Mouse (Mus musculus) heart, postnatal 25 days (tissue): ENCODE measurements around the gene Toe1. TPM values are rescaled to one million over a fixed set of nuclear protein-coding genes. Genes with fewer than 3 reads are reported as not detected.
"Not testable (repeated sequence)": the region's sequence is repeated elsewhere in the genome, so short reads cannot be mapped to it uniquely, and the experiment has no call there.

Experiments
- DNase-seq: peaks from one replicate; pipeline ENCODE4 v3.0.0; 2022; ENCODE audit warnings: low spot score
- intact Hi-C: fragments of 180-260 bp; cut with DNase I; formaldehyde crosslinking; loops from one replicate; pipeline ENCODE4 v1.15.1; 2025
- total RNA-seq, 2 experiments: library from RNA; stranded (reverse); gene quantifications; 2 replicates each; pipeline ENCODE4 v1.2.3; 2021

Gene Toe1
- 1 to 10 TPM; 6.9 to 8.2 TPM for total RNA-seq

DNA sequence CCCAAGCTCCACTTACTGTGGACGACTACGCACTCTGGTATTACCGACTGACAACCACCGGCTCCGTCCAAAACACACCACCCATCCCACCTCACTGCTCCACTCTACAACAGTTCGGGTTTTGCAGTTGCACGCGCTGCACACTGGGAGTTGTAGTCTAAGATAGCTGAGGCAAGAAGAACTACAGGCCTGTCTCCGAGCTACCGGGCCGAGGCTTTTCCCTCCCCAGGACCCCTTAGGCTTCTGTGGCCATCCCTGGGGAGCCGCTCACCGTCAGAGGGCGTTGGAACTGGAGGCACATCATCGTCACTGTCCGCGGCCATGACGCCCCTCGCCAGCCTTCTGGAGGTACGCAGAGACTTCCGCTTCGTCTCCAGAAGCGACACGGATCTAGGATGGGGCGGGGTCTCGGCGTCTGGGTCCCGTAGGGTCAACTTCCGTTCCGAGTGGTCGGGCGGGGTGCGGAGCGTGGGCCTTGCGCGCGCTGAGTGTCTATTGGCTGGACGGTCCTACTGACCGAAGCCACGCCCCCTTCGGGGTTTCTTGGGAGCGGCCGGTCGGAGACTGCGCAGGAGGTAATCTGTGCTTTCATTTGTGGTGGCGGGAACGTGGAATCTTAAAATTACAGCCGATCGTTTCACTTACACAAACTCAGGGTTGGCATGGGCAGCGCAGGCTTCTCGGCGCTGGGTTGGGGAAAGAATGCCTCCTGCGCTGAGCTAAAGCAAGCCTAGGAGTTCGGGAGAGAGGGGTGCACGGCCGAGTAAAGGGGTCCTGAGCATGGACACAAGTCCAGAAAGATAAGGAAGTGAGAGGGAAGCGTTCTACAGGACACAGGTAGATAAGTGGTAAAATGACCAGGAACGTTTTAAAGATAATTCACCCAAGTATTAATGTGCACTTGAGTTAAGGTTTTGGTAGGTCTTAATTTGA lies at the start of gene Toe1, which contains the start of gene Mutyh:
Gene Toe1 (minus strand): TSS at position 444 of the 933 bp plus-strand sequence.
Gene Mutyh (plus strand): TSS at position 527 of the 933 bp plus-strand sequence.
- peak; percentile 90 for DNase-seq
- intact Hi-C loops, result loop anchor here (5.0 kb wide), 1 partner anchor 185 kb away; the partner anchor contains the start of gene Urod

DNA sequence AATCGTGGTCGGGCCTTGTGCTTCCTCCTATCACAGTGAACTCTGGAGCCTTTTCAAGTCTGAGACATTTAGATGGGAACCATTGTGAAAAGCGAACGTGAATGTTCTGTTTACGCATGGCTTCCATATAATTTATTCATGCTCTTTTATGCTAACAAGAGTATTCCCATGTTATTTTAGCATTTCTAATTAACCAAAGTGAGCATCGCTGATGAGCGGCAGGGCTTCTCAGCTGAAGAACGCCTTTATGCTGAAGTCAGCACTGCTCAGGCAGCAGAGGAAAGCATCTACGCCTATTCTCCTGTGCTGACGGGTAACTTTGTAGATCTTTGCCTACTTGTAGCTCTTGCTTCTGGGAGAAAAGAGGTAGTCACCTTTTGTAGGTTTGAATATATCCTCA lies 49.8 kb upstream of the Toe1 start:
- DNase-seq, result no peak
- intact Hi-C loops, result no loop called here

DNA sequence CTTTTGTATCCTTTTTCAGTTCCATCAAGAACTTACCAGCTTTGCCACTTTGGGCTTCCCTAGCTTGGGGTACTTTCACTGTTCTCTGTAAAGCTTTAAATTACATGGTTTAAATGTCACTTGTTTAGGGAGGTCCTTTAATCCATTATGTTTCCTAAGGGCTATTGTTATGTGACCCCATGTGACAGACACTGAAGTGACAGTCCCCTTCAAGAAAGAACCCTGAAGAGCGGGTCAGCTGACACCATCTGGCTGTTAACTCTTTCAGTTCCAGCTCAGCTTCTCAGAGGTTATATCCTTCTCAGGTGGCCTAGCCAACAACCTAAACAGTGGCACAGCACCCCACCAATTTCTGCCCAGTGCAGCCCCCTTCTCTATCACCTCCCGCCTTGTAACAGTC lies 46.8 kb upstream of the Toe1 start:
- no peak for DNase-seq

DNA sequence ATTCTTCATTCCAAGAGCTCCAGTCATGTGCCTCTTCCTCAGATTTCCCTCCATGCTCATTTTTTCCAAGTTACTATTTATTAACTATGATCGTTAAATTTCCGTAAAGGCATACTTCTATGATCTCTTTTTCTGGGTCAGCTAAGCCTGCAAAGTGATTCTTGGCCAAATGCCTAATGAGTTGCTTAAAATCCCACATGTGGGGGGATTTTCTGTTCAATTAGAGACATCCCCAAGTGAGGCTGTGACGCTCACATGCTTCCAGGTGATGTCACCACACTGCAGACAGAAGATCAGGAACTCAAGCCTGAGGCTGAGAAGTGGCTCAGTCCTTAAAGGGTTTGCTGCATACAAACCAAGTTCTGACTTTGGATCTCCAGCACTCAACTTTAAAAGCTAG lies 42.5 kb upstream of the Toe1 start:
- no peak for DNase-seq
- intact Hi-C loops, result loop anchor here (5.0 kb wide), 1 partner anchor 107 kb away; no protein-coding TSS in a partner anchor

More for the DNA sequence above, 46.8 kb upstream of the Toe1 start:
- intact Hi-C loops, result no loop called here

DNA sequence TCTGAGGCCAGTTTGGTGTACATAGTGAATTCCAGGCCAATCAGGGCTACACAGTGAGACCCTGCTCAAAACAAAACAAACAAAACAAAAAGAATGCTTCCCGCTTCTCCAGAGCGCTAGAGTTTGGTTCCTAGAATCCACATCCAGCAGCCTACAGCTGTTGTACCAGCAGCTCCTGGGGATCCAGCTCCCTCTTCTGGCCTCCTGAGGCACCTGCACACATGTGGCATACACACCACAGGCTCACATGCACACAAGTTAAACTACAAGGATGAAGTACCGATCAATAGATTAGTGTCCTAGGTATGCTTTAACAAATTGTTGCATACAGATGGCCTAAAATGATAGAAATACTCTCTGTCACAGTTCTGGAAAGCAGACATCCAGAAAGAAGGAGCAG lies 36.9 kb upstream of the Toe1 start:
- DNase-seq, result no peak
- intact Hi-C loops, result no loop called here

DNA sequence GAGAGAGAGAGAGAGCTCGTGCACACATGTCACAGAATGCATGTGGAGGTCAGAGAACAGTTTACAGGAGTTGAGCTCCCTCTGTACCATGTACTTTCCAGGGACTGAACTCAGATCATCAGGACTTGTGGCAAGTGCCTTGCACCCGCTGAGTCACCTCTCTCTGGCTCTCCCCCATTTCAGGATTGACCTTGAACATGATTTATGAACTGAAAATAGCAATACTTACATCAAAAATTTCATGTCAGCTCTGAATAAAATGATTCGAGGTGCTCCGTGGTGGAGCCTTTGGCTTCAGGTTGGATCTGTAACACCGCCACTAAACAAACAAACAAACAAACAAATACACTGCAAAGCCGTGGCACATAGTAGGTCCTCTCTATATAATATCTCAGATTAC lies 33.4 kb upstream of the Toe1 start:
- intact Hi-C loops, result no loop called here
- DNase-seq, result no peak

DNA sequence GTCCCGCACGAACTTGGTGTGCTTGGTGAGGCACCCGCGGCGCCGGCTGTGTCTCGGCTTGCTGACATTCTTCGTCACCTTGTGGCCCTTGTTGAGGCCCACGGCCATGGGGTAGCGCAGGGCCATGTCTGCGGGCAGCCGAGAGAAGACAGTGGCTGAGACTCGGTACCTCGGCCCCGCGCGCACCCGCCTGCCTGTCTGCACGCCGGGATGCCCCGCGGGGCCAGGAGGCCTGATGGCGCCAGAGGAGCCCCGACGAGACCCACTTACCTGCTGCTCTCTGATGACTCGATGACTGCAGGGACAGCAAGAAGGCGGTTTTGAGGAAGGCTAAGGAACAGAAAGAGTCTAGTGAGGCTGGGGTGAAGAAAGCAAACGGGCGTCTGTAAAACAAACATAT lies 32.7 kb upstream of the Toe1 start:
- DNase-seq, intact Hi-C loops: not testable (repeated sequence)

DNA sequence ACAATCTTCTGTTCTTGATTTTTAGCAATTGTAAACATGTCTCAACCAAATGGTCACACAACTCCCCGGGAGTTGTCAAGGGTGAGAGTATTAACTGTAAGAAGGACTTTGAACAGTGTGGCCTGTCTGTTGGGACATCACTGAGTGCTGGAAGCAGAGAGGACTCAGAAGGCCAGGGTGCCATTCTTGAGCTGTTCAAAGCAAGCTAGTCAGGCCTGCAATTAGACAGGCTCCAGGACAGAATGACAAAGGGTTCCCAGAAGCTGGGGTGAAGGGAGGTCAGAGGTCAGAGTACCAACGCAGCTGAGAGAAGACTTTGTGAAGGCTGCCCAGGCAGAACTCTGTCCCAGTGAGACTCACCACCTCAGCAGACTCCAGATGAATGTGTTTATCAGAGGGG lies 31.6 kb upstream of the Toe1 start:
- intact Hi-C loops, result no loop called here
- no peak for DNase-seq

DNA sequence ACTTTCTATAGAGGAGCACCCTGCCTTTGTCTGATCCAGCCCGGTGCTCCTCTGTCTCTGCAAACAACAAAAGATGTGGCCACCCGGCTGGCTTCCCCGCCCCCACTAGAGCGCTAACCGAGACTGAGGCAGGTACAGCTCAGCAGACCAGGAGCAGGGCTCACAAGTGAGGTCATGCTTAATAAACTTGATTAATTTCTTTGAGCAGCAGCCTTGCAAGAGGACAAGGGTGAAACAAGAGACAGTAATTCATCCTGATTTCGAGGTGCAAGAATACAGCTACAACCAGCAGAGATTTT lies 22.6 kb upstream of the Toe1 start:
- no peak for DNase-seq
- intact Hi-C loops, result no loop called here

DNA sequence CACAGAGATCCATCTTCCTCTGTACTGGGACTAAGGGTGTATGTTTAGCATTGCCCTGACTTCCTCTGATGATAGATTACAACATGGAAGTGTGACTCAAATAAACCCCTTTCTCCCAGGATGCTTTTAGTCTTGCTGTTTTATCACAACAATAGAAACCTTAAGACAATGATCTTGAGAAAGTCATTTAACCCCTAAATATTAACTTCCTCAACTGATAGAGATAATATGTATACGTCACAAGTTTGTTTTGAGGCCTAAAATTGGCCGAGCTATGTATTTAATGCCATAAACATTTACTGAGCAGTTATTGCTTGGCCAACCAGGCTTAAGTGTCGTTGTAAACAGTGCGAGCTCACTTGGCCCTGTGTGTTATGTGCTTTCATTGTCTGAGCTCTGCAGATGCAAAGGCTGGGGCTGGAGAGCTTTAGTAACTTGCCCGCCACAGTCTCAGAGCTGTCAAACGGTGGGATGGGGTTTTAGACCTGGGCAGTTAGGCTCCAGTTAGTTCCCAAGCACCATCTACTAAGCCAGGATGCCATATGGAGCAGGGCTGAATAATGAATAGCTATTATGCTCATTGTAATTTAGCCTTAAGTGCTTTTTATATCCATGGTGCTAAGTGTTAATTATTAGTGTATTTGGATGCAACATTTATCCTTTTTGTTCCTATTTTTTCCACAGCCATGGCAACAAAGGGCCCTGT lies 22.1 kb upstream of the Toe1 start:
- intact Hi-C loops, result loop anchor here (2.0 to 5.0 kb wide), 2 partner anchors 161 to 308 kb away; no protein-coding TSS in a partner anchor
- no peak for DNase-seq

DNA sequence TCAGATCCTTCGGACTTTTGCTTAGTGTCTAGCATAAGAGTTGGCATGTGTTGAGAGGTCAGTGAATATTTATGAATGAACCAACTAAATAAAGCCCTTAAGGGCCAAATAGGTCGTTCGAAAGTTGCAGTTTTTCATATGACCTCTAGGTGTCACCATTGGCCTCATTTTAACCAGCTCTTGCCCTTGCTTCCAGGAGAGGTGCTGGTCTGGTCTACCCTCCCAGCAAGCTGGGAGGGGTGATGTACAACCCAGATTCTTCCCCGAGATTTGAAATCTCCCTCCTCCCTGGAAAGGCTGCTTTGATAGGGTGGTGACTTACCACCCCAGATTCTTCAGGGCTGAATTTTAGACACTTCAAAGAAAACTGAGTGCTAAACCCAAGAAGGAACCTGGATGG lies 20.4 kb upstream of the Toe1 start:
- intact Hi-C loops, result loop anchor here (2.0 to 5.0 kb wide), 2 partner anchors 163 to 309 kb away; no protein-coding TSS in a partner anchor
- no peak for DNase-seq

DNA sequence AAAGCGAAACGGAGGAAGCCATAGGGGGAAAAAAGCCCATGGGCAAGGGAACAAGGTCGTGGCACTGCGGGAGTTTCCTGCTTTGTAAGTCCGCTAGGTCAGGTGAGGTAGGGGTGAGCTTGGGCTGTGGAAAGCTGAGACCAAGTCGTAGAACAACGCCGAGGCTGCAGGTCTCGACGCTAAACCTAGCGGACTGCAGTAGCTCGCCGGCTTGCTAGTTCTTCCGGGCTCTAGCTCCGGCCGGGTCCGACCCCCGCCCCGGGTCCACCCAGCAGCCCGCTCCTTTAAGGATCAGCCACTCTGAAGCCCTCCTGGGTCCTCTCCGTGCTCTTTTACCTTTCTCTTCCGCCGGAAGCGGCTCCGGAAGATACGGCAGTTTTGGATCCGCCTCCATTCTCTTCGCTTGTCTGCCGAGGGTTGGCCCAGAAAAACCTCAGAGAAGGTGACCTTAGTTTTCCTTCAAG lies 17.1 kb upstream of the Toe1 start:
- DNase-seq, result peak; percentile 31
- intact Hi-C loops, result loop anchor here (5.0 kb wide), 1 partner anchor 313 kb away; no protein-coding TSS in a partner anchor

DNA sequence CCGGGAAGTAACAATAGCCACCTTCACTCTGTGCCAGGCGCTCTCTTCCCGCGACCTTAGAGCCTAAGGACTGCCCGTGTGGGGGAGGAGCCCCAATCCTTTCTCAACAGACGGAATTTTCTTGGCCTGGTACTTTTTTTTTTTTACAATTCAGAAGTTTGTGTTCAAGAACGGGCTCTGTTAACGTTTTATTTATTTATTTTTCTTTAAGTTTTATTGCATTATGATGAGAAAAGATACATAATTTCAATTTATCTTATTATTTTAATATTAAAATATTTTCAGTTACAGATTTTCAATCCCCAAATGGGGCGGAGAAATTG lies 14.2 kb upstream of the Toe1 start, which contains the start of gene Hpdl:
Gene Hpdl (minus strand): TSS at position 14 of the 323 bp plus-strand sequence.
- DNase-seq, result no peak
- intact Hi-C loops, result no loop called here

DNA sequence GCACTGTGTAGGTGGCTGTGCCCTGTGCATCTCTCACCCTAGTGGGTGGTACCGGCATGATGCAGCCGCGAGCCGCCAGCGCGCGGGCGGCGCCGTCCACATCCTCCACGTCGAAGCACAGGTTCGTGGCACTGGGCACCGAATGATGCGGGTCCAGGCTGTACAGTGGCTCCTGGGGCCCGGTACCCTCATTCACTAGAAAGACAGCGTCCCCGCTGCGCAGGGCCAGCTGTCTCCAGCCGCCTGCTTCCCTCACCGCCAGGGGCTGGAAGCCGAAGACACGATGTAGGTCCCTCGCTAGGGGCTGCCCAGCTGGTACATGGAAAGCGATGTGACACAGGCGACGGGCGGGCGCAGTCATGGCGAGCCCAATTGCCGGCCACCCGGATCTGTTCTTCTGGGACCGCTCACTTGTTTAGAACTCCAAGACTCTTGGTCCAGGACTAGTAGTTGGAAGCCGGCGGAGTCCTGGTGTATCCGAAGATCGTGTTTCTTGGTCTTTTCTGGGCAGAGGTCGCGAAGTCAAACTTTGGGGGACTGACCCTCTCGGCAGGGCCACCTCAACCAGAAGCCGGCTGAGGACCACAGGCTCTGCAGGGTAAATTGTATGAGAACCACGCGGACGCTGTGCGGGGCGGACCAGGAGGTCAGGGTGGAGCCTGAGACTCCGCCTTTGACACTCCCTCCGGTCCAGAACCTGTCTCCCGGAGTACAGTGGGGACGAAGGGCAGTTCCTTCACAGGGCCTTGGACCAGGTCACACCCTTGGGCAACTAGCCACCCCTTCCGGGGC lies 13.7 kb upstream of the Toe1 start:
- intact Hi-C loops, result no loop called here
- peak; percentile 61 for DNase-seq

DNA sequence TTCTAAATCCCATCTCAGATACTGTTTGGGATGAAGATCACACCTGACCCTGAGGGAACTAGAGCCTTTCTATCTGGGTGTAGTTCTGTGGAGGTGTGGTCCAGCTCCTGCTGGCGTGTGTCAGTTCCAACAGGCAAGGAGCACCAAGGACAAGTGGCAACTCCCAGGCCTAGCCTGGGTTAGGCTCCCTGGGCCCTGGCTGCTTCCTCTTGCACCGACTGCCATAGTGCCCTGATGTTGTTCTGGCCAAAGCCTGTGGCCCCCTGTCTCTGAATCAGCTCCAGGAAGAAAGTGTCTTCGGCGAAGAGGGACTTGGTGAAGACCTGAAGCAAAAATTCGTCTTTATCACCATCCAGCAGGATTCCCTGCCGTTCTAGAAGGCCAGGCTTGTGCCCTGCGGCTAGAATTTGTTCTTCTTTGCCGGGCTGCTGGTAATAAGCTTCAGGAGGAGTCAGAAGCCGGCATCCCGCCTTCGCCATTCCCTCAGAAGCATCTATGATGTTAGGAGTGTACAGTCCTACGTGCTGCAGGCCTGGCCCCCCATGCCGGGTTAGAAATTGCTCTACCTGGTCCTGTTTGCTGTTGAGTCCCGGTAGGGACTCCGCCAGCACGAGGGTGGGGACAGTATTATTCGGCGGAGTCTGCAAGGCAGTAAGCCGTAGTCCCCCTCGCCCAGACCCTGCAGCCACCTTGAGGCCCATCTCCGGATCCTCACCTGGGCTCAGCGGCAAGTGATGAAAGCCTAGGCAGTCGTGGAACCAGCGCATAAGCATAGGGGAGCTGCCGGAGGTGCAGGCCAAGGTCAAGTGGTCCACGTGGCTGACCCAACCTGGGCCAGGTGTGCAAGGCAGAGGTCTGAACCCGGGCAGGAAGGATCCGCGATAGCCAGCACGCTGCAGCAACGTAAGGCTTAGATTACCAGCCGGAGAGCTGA lies 12.8 kb upstream of the Toe1 start:
- no peak for DNase-seq

DNA sequence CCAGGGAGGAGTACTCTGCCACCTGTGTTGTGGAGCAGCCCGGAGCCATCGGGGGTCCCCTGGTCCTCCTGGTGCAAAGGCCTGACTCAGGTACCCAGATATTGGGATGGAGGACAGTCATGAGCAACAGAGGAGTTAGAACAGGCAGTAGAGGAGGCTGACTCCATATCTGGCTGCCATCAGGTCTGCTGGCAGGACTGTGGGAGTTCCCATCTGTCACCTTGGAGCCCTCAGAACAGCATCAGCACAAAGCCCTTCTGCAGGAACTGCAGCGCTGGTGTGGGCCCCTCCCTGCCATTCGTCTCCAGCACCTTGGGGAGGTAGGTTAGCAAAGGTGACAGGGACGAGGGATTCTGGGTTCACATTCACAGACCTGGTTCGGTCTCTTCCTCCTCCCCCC lies 10.0 kb upstream of the Toe1 start:
- intact Hi-C loops, result no loop called here
- DNase-seq, result no peak

More for the DNA sequence above, 12.8 kb upstream of the Toe1 start:
- intact Hi-C loops, result no loop called here

DNA sequence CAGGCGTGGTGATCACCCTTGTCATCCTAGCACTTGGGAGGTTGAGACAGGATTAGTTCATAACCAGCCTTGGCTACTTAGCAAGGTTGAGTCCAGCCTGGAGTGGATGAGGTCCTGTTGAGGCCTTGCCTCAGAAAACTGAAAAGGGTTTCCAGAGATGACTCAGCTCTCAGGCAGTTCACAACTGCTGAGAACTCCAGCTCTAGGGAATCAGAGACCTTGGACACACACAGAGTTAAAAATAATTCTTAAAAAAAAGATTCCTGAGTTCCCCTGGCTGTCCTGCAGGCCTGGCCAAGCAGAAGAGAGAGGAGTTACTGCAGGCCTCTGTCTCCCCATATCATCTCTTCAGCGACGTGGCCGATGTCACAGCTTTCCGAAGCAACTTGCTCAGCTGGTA lies 7.8 kb upstream of the Toe1 start:
- intact Hi-C loops, result no loop called here
- no peak for DNase-seq

DNA sequence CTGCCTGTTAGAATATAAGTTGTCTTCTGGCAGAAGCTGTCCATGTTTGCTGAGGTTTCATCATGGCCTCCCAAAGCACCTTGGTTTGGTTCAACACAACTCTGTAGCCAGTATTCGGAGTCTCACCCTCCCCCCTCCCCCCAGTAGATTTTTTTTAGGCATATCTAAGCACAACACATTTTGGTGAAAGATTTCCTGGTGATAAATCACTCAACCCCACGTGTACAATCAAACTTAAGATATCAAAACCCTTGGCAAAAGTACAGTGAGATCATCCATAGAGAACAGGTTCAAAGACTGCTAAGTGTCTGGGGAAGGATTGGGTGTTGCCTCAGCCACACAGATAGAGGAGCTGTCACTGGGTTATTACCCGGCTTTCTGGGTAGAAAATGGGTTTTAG lies 3.6 kb upstream of the Toe1 start:
- intact Hi-C loops, result no loop called here
- no peak for DNase-seq

DNA sequence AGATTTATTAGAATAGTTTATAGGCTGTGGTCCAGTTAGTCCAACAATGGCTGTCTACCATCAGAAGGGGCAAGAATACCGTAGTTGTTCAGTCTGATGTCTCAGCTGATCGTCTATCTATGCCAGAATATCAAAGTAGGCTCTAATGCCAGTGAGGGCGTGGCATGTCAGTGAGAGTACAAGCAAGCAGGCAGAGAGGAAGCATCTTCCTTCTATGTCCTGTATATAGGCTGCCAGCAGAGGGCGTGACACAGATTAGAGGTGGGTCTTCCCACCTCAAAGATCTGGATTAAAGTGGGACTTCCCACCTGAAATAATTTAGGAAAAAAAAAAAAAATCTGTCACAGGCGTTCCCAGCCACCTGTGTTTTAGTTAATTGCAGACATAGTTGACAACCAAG lies 7.5 kb downstream of the Toe1 start:
- no peak for DNase-seq
- intact Hi-C loops, result no loop called here
